Mouse (Mus musculus) forebrain, embryonic 10.5 days (tissue): ENCODE results near the gene Exosc9. TPM values are rescaled to one million over a fixed set of nuclear protein-coding genes. Genes with fewer than 3 reads are reported as not detected.
"Not testable (repeated sequence)": the region's sequence is repeated elsewhere in the genome, so short reads cannot be mapped to it uniquely, and the experiment has no call there.

ENCODE experiments used
- DNase-seq: peaks from one replicate; pipeline ENCODE4 v3.0.0-alpha.2; 2017; ENCODE audit warnings: low spot score; ENCODE audit errors: extremely low spot score
- H3K27ac ChIP-seq: fragments of 300-500 bp; sonication (generic); 2 replicates; pipeline ENCODE4 v1.5.1; 2016; ENCODE audit warnings: mild to moderate bottlenecking
- H3K27me3 ChIP-seq: fragments of 300-500 bp; sonication (generic); 2 replicates; pipeline ENCODE4 v1.6.1; 2016; ENCODE audit warnings: mild to moderate bottlenecking; ENCODE audit not compliant: poor library complexity, severe bottlenecking
- H3K36me3 ChIP-seq: fragments of 300-500 bp; sonication (generic); replicated peaks from 2 replicates; pipeline ENCODE4 v1.6.1; 2016; ENCODE audit warnings: mild to moderate bottlenecking, moderate library complexity
- H3K4me1 ChIP-seq: fragments of 300-500 bp; sonication (generic); 2 replicates; pipeline ENCODE4 v1.6.1; 2016
- H3K4me3 ChIP-seq: fragments of 300-500 bp; sonication (generic); 2 replicates; pipeline ENCODE4 v1.5.1; 2016; ENCODE audit warnings: mild to moderate bottlenecking, moderate library complexity
- H3K9me3 ChIP-seq: fragments of 300-500 bp; sonication (generic); 2 replicates; pipeline ENCODE4 v1.6.1; 2016; ENCODE audit warnings: mild to moderate bottlenecking, moderate library complexity
- WGBS: fragments of 180-500 bp; shearing (Covaris S2); methylation state at CpG from one replicate; pipeline ENCODE4 v1.1.7; 2016; 5-methylcytosine and 5-hydroxymethylcytosine counted together
- polyA plus RNA-seq: library from polyadenylated mRNA; unstranded; fragments of >200 nt; fragmentation: Nextera tagmentation; extraction: Ambion mirVana; gene quantifications from 2 replicates; pipeline ENCODE4 v1.2.1, GENCODE M21; 2016

The Exosc9 gene
- polyA plus RNA-seq, 1 experiment from 2014 or later: 105 TPM

- peak overlapping the region; percentile 98 for H3K4me3 ChIP-seq
- H3K27me3 ChIP-seq: no peaks in the 10 kb centered on the region
- WGBS: 88% methylated on average over 5 of the region's 5 CpGs
- no peaks in the 10 kb centered on the region for H3K9me3 ChIP-seq
- H3K4me1 ChIP-seq: peaks cover 18% of the 10 kb centered on the region
- no peak for DNase-seq
- H3K27ac ChIP-seq: no peak overlapping the region
- peaks cover 58% of the 10 kb centered on the region for H3K36me3 ChIP-seq
Measured at GRCm38 (mm10) chr3:36569836-36570235, 17.4 kb downstream of the Exosc9 start.

DNA sequence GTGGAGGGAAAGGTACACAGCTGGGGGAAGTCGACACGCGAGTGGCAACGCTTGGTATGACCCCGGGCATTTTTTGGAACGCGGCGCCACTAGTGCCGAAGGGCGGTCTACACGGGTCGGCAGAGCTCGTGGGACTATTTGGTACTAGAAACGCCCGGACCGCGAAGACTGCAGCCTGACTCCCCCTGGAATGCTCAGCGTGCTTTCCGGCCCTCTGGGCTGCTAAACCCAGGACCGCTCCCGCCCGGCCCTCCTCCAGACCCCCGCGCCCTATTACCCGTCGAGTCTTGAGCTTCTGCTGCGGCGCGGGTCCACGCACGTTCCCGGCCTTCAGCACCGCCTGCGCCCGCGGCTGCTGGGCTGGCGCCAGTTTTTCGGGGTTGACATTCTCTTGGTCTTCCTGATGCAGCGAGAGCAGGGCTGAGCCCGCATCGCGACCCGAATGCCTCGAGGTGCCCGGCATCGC, 19.0 kb downstream of the Exosc9 start:
- no peaks in the 10 kb centered on the region for H3K27me3 ChIP-seq
- no peaks in the 10 kb centered on the region for H3K9me3 ChIP-seq
- no peak for DNase-seq
- peak overlapping the region; percentile 98 for H3K4me3 ChIP-seq
- under 1% methylated on average over 46 of the region's 46 CpGs for WGBS
- H3K4me1 ChIP-seq: peaks cover 18% of the 10 kb centered on the region
- peaks cover 43% of the 10 kb centered on the region for H3K36me3 ChIP-seq
- peak overlapping the region; percentile 98 for H3K27ac ChIP-seq

- under 1% methylated on average over 60 of the region's 60 CpGs for WGBS
- H3K4me3 ChIP-seq: peak within 1 kb of the TSS; percentile 98
- peak; percentile 99 for DNase-seq
Measured at GRCm38 (mm10) chr3:36571827-36572378, 19.5 kb downstream of the Exosc9 start, which contains the start of gene Ccna2. Gene Ccna2 (minus strand): TSS chr3:36572150.

GRCm38 (mm10) chr3:36598811-36599210, 46.4 kb downstream of the Exosc9 start:
- no peak overlapping the region for H3K4me3 ChIP-seq
- 0 out of 2 replicates have a peak, but pooled peaks cover 2% of the 10 kb centered on the region for H3K36me3 ChIP-seq
- no peaks in the 10 kb centered on the region for H3K9me3 ChIP-seq
- no peak overlapping the region for H3K27ac ChIP-seq
- DNase-seq: no peak
- no peaks in the 10 kb centered on the region for H3K27me3 ChIP-seq
- no peaks in the 10 kb centered on the region for H3K4me1 ChIP-seq
- 85% methylated on average over 3 of the region's 3 CpGs for WGBS

More at GRCm38 (mm10) chr3:36571827-36572378, 19.5 kb downstream of the Exosc9 start, which contains the start of gene Ccna2:
- Histone ChIP-seq H3K4me1 (peaks cover 18% of the 10 kb centered on the region), H3K27me3 (no peaks in the 10 kb centered on the region), H3K9me3 (no peaks in the 10 kb centered on the region), H3K36me3 (peaks cover 38% of the 10 kb centered on the region), H3K27ac (peak within 1 kb of the TSS; percentile 98)

GRCm38 (mm10) chr3:36599773-36600172, 47.4 kb downstream of the Exosc9 start:
- 90% methylated on average over 9 of the region's 9 CpGs for WGBS
- H3K36me3 ChIP-seq, H3K4me1 ChIP-seq, DNase-seq, H3K27me3 ChIP-seq, H3K9me3 ChIP-seq, H3K27ac ChIP-seq, H3K4me3 ChIP-seq: not testable (repeated sequence)

GRCm38 (mm10) chr3:36605894-36606783, 53.7 kb downstream of the Exosc9 start:
- Histone ChIP-seq H3K4me3 (no peak overlapping the region), H3K4me1 (no peaks in the 10 kb centered on the region), H3K27ac (no peak overlapping the region), H3K36me3 (0 out of 2 replicates have a peak, but pooled peaks cover 3% of the 10 kb centered on the region), H3K27me3 (no peaks in the 10 kb centered on the region), H3K9me3 (no peaks in the 10 kb centered on the region)
- WGBS: 82% methylated on average over 7 of the region's 7 CpGs
- no peak for DNase-seq

GRCm38 (mm10) chr3:36612687-36613086, 60.3 kb downstream of the Exosc9 start:
- peaks cover 9% of the 10 kb centered on the region; the same call in 1 of the 2 replicates for H3K27me3 ChIP-seq
- peak overlapping the region; percentile 88 for H3K27ac ChIP-seq
- H3K36me3 ChIP-seq: 0 out of 2 replicates have a peak, but pooled peaks cover 3% of the 10 kb centered on the region
- H3K4me3 ChIP-seq: peak overlapping the region; percentile 78
- no peaks in the 10 kb centered on the region for H3K9me3 ChIP-seq
- DNase-seq: no peak
- peaks cover 14% of the 10 kb centered on the region for H3K4me1 ChIP-seq
- WGBS: 6% methylated on average over 6 of the region's 6 CpGs

DNA sequence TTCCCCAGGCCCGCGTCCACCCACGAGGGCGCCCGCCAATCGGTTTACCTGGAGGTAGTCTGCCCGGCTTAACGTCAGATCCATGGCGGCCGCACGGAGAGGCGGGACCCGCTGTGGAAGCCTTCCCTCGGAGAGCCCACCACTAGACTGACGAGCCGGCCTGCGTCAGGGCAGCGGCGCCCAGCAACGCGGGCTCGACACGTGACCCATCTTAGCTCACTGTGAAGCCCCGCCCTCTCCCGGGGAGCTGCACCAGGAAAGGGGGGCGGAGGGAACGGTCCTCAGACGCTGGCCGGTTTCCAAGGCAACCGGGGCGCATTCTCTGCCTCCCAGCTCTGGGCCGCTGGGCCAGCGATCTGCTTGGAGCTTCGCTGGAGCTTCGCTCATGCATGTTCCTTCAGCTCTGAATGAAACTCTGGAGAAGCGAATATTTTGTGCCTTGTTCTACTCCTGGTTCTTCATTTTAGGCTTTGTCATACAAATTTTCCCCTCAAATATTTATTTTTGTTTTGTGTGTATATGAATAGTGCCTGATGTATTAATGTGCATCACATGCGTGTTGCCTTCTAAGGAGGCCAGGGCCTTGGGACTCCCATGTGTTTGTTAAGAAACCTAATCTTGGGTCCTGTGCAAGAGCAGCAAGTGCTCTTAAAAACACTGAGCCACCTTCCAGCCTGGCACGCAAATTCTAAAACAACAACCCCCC, 60.9 kb downstream of the Exosc9 start, which contains the start of gene Bbs7:
Gene Bbs7, minus strand, starts transcription at position 276 of the 706 bp plus-strand sequence.
- no peaks in the 10 kb centered on the region for H3K9me3 ChIP-seq
- peak within 1 kb of the TSS; percentile 88 for H3K27ac ChIP-seq
- H3K27me3 ChIP-seq: peaks cover 9% of the 10 kb centered on the region; the same call in 1 of the 2 replicates
- 5% methylated on average over 38 of the region's 38 CpGs for WGBS
- DNase-seq: peak; percentile 97
- peaks cover 16% of the 10 kb centered on the region for H3K4me1 ChIP-seq
- peak within 1 kb of the TSS; percentile 78 for H3K4me3 ChIP-seq
- H3K36me3 ChIP-seq: 0 out of 2 replicates have a peak, but pooled peaks cover 3% of the 10 kb centered on the region

DNA sequence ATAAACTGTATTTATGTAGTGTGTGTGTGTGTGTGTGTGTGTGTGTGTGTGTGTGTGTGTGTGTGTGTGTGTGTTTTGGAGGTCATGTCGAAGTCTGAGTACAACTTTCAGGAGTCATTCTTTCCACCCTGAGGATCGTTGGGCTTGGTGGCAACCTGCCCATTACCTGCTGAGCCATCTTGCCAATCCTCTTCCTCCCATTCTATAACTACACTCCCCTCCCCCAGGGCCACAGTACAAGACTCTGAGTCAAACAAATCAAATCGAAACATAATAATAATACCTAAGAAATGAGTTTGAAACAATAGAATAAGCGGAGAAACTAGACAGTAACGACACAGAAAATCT, 61.5 kb downstream of the Exosc9 start:
- Histone ChIP-seq H3K4me1 (peaks cover 19% of the 10 kb centered on the region), H3K27ac (no peak overlapping the region), H3K27me3 (peaks cover 9% of the 10 kb centered on the region; the same call in 1 of the 2 replicates), H3K9me3 (no peaks in the 10 kb centered on the region), H3K36me3 (0 out of 2 replicates have a peak, but pooled peaks cover 3% of the 10 kb centered on the region), H3K4me3 (no peak overlapping the region)
- 74% methylated on average over 5 of the region's 5 CpGs for WGBS
- DNase-seq: no peak

Other genes with a start within 250 kb of the Exosc9 start
- gene Anxa5, start 76.7 kb upstream of the Exosc9 start, polyA plus RNA-seq: 106 and 114 TPM in 2 replicates
- 0.81 and 1.2 TPM in 2 replicates for gene 1810062G17Rik, start 76.7 kb upstream of the Exosc9 start, polyA plus RNA-seq
- gene Gm11549, start 30.8 kb upstream of the Exosc9 start, polyA plus RNA-seq: 0.25 and 0.36 TPM in 2 replicates
- gene Ccna2, start 19.5 kb downstream of the Exosc9 start, polyA plus RNA-seq: 272 and 276 TPM in 2 replicates
- gene Bbs7, start 60.9 kb downstream of the Exosc9 start, polyA plus RNA-seq: 18.0 and 20.3 TPM in 2 replicates
- 1.5 and 2.7 TPM in 2 replicates for gene Trpc3, start 137.6 kb downstream of the Exosc9 start, polyA plus RNA-seq